Mouse (Mus musculus) A20 (cell line): ENCODE data around the gene Hils1.
A peak's percentile ranks its signal among the peaks of the same experiment; 100 is the strongest.
"Not testable (repeated sequence)": the region's sequence is repeated elsewhere in the genome, so short reads cannot be mapped to it uniquely, and the experiment has no call there.

ENCODE experiments used
- DNase-seq: peaks from one replicate; pipeline ENCODE4 v3.0.0-alpha.2; 2011; ENCODE audit warnings: low read depth, low spot score

Hils1 gene

GRCm38 (mm10) chr11:95004136-95004936 lies 36.9 kb downstream of the Hils1 start:
- no peak for DNase-seq

- no peak for DNase-seq
Measured at GRCm38 (mm10) chr11:95004937-95005198, 37.5 kb downstream of the Hils1 start.

- no peak for DNase-seq
Measured at GRCm38 (mm10) chr11:95006038-95006437, 38.6 kb downstream of the Hils1 start.

- DNase-seq: peak; percentile 91
Measured at GRCm38 (mm10) chr11:95006525-95007219, 39.3 kb downstream of the Hils1 start.

- DNase-seq: no peak
Measured at GRCm38 (mm10) chr11:95007418-95007817, 40.0 kb downstream of the Hils1 start.

- no peak for DNase-seq
Measured at GRCm38 (mm10) chr11:95008661-95009628, 41.6 kb downstream of the Hils1 start.

GRCm38 (mm10) chr11:95009629-95010014 lies 42.2 kb downstream of the Hils1 start, which contains the start of gene Samd14:
Gene Samd14 (plus strand): TSS chr11:95009879.
- peak; percentile 32 for DNase-seq

GRCm38 (mm10) chr11:95010141-95010739 lies 42.8 kb downstream of the Hils1 start:
- DNase-seq: no peak

GRCm38 (mm10) chr11:95010841-95011403 lies 43.5 kb downstream of the Hils1 start:
- DNase-seq: not testable (repeated sequence)

- no peak for DNase-seq
Measured at GRCm38 (mm10) chr11:95011416-95011815, 44.0 kb downstream of the Hils1 start.

GRCm38 (mm10) chr11:95012075-95012474 lies 44.7 kb downstream of the Hils1 start:
- DNase-seq: no peak

GRCm38 (mm10) chr11:95012487-95012886 lies 45.1 kb downstream of the Hils1 start:
- DNase-seq: no peak

- no peak for DNase-seq
Measured at GRCm38 (mm10) chr11:95015484-95015883, 48.1 kb downstream of the Hils1 start.
